Mouse (Mus musculus): ENCODE results near the gene Dock8. TPM values are rescaled to one million over a fixed set of nuclear protein-coding genes. Genes with fewer than 3 reads are reported as not detected.
A peak's percentile ranks its signal among the peaks of the same experiment; 100 is the strongest.

Gene Dock8
- polyA plus RNA-seq, 1 experiment from 2014 or later = 17.6 TPM

DNA sequence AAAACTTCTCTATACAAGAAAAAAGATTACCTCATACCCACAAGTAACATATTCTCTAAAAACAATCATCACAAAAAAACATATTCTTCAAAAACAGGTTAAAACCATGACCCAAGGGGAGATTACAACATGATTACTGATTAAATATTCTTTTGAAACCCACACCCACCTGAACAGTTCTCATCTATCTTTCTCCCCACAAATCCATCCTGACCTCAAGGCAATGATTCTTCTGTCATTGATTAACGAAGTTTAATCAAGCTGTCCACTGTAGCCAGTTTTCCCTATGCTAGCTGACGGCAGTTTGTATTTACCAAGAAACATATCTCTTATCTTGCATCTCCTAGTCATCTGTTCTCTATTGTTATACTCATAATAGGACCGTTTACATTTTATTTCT, 98.6 kb downstream of the Dock8 start:
- Histone ChIP-seq H3K9ac (ENCODE audit: low read depth, low read length) (no peak overlapping the region), H3K27ac (ENCODE audit: low read depth, low read length) (no peak overlapping the region), H3K4me1 (replicated peaks; ENCODE audit: control insufficient read depth, insufficient read depth, low read length) (peaks cover 5% of the 10 kb centered on the region), H3K9me3 (ENCODE audit: control insufficient read depth, low read length) (no peaks in the 10 kb centered on the region), H3K27me3 (replicated peaks; ENCODE audit: control insufficient read depth, insufficient read depth, low read length) (no peaks in the 10 kb centered on the region), H3K36me3 (ENCODE audit: control insufficient read depth, insufficient read depth, low read length) (0 out of 2 replicates have a peak, but pooled peaks cover 3% of the 10 kb centered on the region), H3K4me2 (no peak overlapping the region), H3K4me3 (ENCODE audit: low read depth, low read length) (no peak overlapping the region)
- ATAC-seq (replicated peaks; ENCODE audit: low FRiP score) (no peak), DNase-seq (ENCODE audit: low spot score) (no peak)
- WGBS = 70% methylated on average over 3 of the region's 3 CpGs

DNA sequence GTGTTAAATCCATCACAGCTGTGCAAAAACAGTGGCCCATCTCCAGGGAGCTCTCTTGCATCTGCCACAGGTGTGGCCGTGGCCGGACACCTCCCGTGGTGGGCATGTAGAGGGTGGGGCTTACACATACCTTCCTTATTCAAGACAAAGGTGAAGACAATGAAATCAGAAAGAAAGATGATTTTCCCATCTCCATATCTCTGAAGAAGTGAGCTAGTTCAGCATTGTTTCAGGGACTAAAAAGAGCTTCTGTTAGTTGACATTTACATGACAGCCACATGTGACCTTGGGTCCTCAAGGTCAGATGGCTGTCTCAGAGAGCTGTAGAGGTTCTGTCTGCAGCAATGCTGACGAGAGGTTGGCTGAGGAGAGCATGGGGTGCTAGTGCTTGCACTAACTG, 99.6 kb downstream of the Dock8 start:
- H3K9me3 ChIP-seq (ENCODE audit: control insufficient read depth, low read length) = no peaks in the 10 kb centered on the region
- DNase-seq (ENCODE audit: low spot score) (no peak), ATAC-seq (replicated peaks; ENCODE audit: low FRiP score) (no peak)
- H3K4me2 ChIP-seq = no peak overlapping the region
- no peak overlapping the region for H3K9ac ChIP-seq (ENCODE audit: low read depth, low read length)
- no peaks in the 10 kb centered on the region for H3K27me3 ChIP-seq (replicated peaks; ENCODE audit: control insufficient read depth, insufficient read depth, low read length)
- H3K4me3 ChIP-seq (ENCODE audit: low read depth, low read length) = no peak overlapping the region
- 0 out of 2 replicates have a peak, but pooled peaks cover 3% of the 10 kb centered on the region for H3K36me3 ChIP-seq (ENCODE audit: control insufficient read depth, insufficient read depth, low read length)
- no peak overlapping the region for H3K27ac ChIP-seq (ENCODE audit: low read depth, low read length)
- WGBS = 87% methylated on average over 4 of the region's 4 CpGs
- peaks cover 5% of the 10 kb centered on the region for H3K4me1 ChIP-seq (replicated peaks; ENCODE audit: control insufficient read depth, insufficient read depth, low read length)

DNA sequence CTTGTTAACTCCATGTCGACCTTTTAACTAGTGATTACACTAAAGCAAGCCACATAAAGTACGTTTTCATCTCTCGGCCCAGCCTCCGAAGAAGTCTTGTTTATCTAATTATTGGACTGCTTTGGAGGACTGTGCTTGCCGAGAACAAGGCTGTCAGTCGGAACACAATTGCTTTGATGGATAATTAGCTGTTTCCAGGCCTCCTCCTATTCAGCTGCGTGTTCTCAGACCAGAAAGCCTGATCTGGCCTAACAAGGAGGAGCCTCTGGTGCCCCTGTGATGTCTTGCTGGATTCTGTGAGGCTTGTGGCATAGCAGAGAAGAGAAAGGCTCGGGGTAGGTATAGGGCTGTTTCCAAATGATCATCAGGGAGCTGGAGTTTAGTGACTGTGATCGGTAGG, 106.3 kb downstream of the Dock8 start:
- H3K9ac ChIP-seq (ENCODE audit: low read depth, low read length) = no peak overlapping the region
- H3K9me3 ChIP-seq (ENCODE audit: control insufficient read depth, low read length) = no peaks in the 10 kb centered on the region
- ATAC-seq (replicated peaks; ENCODE audit: low FRiP score) (no peak), DNase-seq (ENCODE audit: low spot score) (no peak)
- H3K27ac ChIP-seq (ENCODE audit: low read depth, low read length) = no peak overlapping the region
- H3K36me3 ChIP-seq (ENCODE audit: control insufficient read depth, insufficient read depth, low read length) = 0 out of 2 replicates have a peak, but pooled peaks cover 3% of the 10 kb centered on the region
- H3K4me3 ChIP-seq (ENCODE audit: low read depth, low read length) = no peak overlapping the region
- WGBS = 61% methylated on average over 9 of the region's 9 CpGs
- H3K27me3 ChIP-seq (replicated peaks; ENCODE audit: control insufficient read depth, insufficient read depth, low read length) = no peaks in the 10 kb centered on the region
- H3K4me1 ChIP-seq (replicated peaks; ENCODE audit: control insufficient read depth, insufficient read depth, low read length) = peaks cover 3% of the 10 kb centered on the region; the same call in 1 of the 2 replicates
- H3K4me2 ChIP-seq = no peak overlapping the region

DNA sequence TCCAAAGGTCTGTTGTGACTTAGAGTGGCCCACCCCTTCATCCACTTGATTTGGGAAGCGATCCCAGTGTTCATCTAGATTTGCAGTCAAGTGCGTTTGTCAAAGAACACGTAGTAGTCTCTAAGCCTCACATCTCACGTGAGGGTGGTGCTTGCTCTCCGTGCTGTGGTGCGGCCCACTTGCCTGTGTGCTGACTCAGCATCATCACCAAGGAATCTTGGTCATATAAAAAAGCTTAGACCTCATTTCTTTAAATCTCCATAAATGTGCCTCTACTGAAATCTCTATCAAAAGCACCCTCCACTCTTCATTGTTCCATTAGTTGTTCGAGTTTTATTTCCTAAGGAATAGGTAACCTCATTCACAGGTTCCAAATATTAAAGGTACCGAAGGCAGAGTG, 107.0 kb downstream of the Dock8 start:
- Histone ChIP-seq H3K9ac (ENCODE audit: low read depth, low read length) (no peak overlapping the region), H3K4me2 (no peak overlapping the region), H3K27ac (ENCODE audit: low read depth, low read length) (no peak overlapping the region), H3K9me3 (ENCODE audit: control insufficient read depth, low read length) (no peaks in the 10 kb centered on the region), H3K36me3 (ENCODE audit: control insufficient read depth, insufficient read depth, low read length) (0 out of 2 replicates have a peak, but pooled peaks cover 3% of the 10 kb centered on the region), H3K27me3 (replicated peaks; ENCODE audit: control insufficient read depth, insufficient read depth, low read length) (no peaks in the 10 kb centered on the region), H3K4me1 (replicated peaks; ENCODE audit: control insufficient read depth, insufficient read depth, low read length) (peaks cover 3% of the 10 kb centered on the region; the same call in 1 of the 2 replicates), H3K4me3 (ENCODE audit: low read depth, low read length) (no peak overlapping the region)
- WGBS = 94% methylated on average over 8 of the region's 8 CpGs
- ATAC-seq (replicated peaks; ENCODE audit: low FRiP score) (no peak), DNase-seq (ENCODE audit: low spot score) (no peak)

DNA sequence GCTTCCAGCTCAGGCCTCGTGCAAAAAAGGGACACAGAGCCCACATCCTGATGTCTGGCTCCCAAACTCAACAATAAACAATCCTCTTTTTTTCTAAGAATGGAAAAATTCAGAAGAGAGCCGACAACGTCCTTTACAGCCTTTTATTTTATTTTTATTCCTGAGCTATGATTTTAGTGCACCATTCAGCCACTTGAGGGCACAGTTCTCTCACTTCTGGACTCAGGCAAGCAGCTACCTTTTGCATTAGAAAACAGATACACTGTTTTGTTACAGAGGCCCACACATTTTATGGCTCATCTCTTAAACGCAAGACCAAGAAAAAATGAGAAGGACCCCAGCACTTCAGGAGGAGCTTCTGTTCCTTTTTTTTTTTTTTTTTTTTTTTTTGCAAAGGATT, 108.1 kb downstream of the Dock8 start:
- Histone ChIP-seq H3K4me2 (no peak overlapping the region), H3K9ac (ENCODE audit: low read depth, low read length) (no peak overlapping the region), H3K9me3 (ENCODE audit: control insufficient read depth, low read length) (no peaks in the 10 kb centered on the region), H3K36me3 (ENCODE audit: control insufficient read depth, insufficient read depth, low read length) (no peaks in the 10 kb centered on the region), H3K4me1 (replicated peaks; ENCODE audit: control insufficient read depth, insufficient read depth, low read length) (peaks cover 3% of the 10 kb centered on the region; the same call in 1 of the 2 replicates), H3K4me3 (ENCODE audit: low read depth, low read length) (no peak overlapping the region), H3K27ac (ENCODE audit: low read depth, low read length) (no peak overlapping the region), H3K27me3 (replicated peaks; ENCODE audit: control insufficient read depth, insufficient read depth, low read length) (no peaks in the 10 kb centered on the region)
- 61% methylated on average over 4 of the region's 4 CpGs for WGBS
- DNase-seq (ENCODE audit: low spot score) = no peak
- no peak for ATAC-seq (replicated peaks; ENCODE audit: low FRiP score)

DNA sequence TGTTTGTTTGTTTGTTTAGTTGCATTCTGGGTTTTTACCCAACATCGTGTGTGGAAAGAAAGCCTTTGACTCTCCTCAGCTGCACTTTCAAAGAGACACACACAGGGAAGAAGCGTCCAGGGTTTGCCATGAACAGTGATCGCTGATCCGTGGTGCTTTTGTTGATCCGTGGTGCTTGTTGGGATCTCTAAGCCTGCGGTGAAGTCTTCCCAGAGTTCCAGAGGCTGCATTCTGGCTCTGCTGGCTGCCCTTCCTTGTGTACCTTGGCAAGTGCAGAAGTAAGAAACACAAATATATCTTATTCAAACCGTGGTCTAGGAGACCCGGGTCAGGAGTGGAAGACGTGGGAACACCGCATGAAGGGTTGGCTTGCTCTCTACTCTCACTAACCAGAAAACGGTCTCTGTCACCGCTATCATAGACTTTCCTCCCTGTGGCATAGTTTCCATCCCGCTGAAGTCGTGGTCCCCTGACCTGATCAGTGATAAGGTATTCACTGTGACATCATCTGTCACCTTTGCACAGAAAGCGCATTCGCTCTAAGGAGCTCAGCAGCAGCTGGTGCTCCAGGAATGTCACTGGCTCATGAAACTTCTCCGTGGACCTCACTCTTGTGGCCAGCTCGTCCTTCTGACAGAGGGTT, 112.4 kb downstream of the Dock8 start:
- H3K9ac ChIP-seq (ENCODE audit: low read depth, low read length) = no peak overlapping the region
- no peaks in the 10 kb centered on the region for H3K4me1 ChIP-seq (replicated peaks; ENCODE audit: control insufficient read depth, insufficient read depth, low read length)
- no peak overlapping the region for H3K4me2 ChIP-seq
- no peak for DNase-seq (ENCODE audit: low spot score)
- no peaks in the 10 kb centered on the region for H3K36me3 ChIP-seq (ENCODE audit: control insufficient read depth, insufficient read depth, low read length)
- 77% methylated on average over 18 of the region's 18 CpGs for WGBS
- no peaks in the 10 kb centered on the region for H3K27me3 ChIP-seq (replicated peaks; ENCODE audit: control insufficient read depth, insufficient read depth, low read length)
- no peaks in the 10 kb centered on the region for H3K9me3 ChIP-seq (ENCODE audit: control insufficient read depth, low read length)
- no peak for ATAC-seq (replicated peaks; ENCODE audit: low FRiP score)
- no peak overlapping the region for H3K27ac ChIP-seq (ENCODE audit: low read depth, low read length)
- no peak overlapping the region for H3K4me3 ChIP-seq (ENCODE audit: low read depth, low read length)

DNA sequence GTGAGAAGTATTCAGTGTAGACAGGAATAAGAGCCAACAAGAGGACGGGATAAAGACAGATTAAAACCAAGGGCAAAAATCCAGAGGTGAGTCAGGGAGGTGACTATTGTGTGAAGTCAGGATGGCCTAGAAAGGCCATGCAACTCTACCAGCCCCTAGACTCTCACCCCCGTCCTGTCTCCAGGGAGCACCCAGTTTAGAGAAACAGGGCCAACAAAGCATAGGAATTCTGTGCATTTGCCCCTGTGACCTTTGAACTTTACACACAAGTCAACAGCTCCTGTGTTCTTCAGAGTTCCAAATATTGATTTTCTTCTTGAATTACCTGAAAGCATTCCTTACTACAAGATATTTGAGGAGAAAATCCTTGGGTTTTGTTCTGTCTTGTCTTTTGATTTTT, 117.6 kb downstream of the Dock8 start:
- no peaks in the 10 kb centered on the region for H3K36me3 ChIP-seq (ENCODE audit: control insufficient read depth, insufficient read depth, low read length)
- H3K27me3 ChIP-seq (replicated peaks; ENCODE audit: control insufficient read depth, insufficient read depth, low read length) = no peaks in the 10 kb centered on the region
- no peak overlapping the region for H3K4me2 ChIP-seq
- H3K9me3 ChIP-seq (ENCODE audit: control insufficient read depth, low read length) = no peaks in the 10 kb centered on the region
- no peak overlapping the region for H3K9ac ChIP-seq (ENCODE audit: low read depth, low read length)
- no peak for DNase-seq (ENCODE audit: low spot score)
- no peaks in the 10 kb centered on the region for H3K4me1 ChIP-seq (replicated peaks; ENCODE audit: control insufficient read depth, insufficient read depth, low read length)
- WGBS = 69% methylated on average over 2 of the region's 2 CpGs
- no peak for ATAC-seq (replicated peaks; ENCODE audit: low FRiP score)
- no peak overlapping the region for H3K27ac ChIP-seq (ENCODE audit: low read depth, low read length)
- no peak overlapping the region for H3K4me3 ChIP-seq (ENCODE audit: low read depth, low read length)

DNA sequence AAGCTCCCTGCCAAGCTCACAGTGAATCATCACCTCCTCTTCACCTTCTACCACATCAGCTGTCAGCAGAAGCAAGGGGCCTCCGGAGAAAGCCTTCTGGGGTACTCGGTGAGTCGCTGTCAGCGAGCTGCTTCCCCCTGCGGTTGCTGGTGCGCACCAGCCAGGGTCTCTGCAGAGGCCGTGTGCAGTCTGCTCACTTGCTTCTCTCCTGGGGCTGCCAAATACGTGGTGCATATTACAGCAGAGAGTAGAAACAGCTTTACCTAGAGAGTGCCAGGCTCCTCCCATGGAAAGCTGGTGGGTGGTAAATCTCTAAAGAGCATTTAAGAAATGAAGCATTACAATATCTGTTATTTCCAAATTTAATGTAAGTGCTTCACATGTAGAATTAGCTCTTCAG, 123.1 kb downstream of the Dock8 start:
- Histone ChIP-seq H3K27ac (ENCODE audit: low read depth, low read length) (no peak overlapping the region), H3K9ac (ENCODE audit: low read depth, low read length) (no peak overlapping the region), H3K9me3 (ENCODE audit: control insufficient read depth, low read length) (no peaks in the 10 kb centered on the region), H3K27me3 (replicated peaks; ENCODE audit: control insufficient read depth, insufficient read depth, low read length) (no peaks in the 10 kb centered on the region), H3K4me1 (replicated peaks; ENCODE audit: control insufficient read depth, insufficient read depth, low read length) (peaks cover 3% of the 10 kb centered on the region; the same call in 1 of the 2 replicates), H3K36me3 (ENCODE audit: control insufficient read depth, insufficient read depth, low read length) (0 out of 2 replicates have a peak, but pooled peaks cover 2% of the 10 kb centered on the region), H3K4me2 (no peak overlapping the region), H3K4me3 (ENCODE audit: low read depth, low read length) (no peak overlapping the region)
- ATAC-seq (replicated peaks; ENCODE audit: low FRiP score) = no peak
- DNase-seq (ENCODE audit: low spot score) = no peak
- 46% methylated on average over 8 of the region's 8 CpGs for WGBS

DNA sequence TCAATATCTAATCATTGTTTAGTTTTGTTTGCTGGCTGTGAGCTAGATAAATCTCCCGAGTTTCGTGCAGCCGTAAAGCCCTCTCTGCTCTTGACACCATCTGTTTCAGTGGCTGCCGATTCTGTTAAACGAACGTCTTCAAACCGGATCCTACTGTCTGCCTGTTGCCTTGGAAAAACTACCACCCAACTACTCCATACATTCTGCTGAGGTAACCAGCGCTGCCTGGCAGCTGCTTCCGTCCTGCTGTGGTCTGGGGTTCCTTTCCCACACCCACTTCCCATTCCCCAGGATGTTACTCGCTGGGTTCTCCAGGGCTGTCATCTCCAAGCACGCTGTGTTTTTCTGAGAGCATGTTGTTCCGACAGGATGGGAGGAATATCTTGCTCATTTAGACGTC, 123.7 kb downstream of the Dock8 start:
- peak overlapping the region; percentile 23; the same call in 1 of the 2 replicates for H3K4me2 ChIP-seq

More for the DNA sequence above, 123.7 kb downstream of the Dock8 start:
- no peak for DNase-seq (ENCODE audit: low spot score)
- no peak overlapping the region for H3K4me3 ChIP-seq (ENCODE audit: low read depth, low read length)
- no peaks in the 10 kb centered on the region for H3K27me3 ChIP-seq (replicated peaks; ENCODE audit: control insufficient read depth, insufficient read depth, low read length)
- 41% methylated on average over 13 of the region's 13 CpGs for WGBS
- 0 out of 2 replicates have a peak, but pooled peaks cover 2% of the 10 kb centered on the region for H3K36me3 ChIP-seq (ENCODE audit: control insufficient read depth, insufficient read depth, low read length)
- no peaks in the 10 kb centered on the region for H3K9me3 ChIP-seq (ENCODE audit: control insufficient read depth, low read length)
- no peak for ATAC-seq (replicated peaks; ENCODE audit: low FRiP score)
- H3K4me1 ChIP-seq (replicated peaks; ENCODE audit: control insufficient read depth, insufficient read depth, low read length) = peaks cover 3% of the 10 kb centered on the region; the same call in 1 of the 2 replicates
- H3K9ac ChIP-seq (ENCODE audit: low read depth, low read length) = no peak overlapping the region
- H3K27ac ChIP-seq (ENCODE audit: low read depth, low read length) = no peak overlapping the region

All from liver, embryonic 11.5 days (tissue).